ENCODE assay signal across 16 mouse cellular contexts in the genomic region with DNA sequence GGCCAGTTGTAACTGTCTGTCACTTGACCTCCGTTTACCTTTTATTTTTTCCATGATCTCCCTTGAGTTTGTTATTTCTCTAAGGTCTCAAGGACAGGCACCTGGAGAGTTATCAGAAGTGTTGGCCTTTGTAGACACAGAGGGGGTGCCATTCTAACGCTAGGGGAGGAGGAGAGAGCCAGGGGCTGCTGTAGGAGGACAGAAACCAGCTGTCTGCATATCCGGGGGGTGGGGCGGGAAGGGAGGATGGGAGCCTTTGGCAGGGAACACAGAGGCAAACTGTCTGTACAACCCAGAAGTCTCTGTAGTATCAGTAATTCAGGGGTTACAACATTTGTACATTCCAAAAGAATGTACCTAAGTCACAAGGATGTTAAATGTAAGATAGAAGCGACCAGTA.
DNase-seq lines count a peak whose midpoint lies in the region; ATAC-seq and TF ChIP-seq lines count a peak whose summit lies in the region.
"Had no signal": no experiment of that assay in that cellular context is flagged by ENCODE, and none has a peak within 500 bp of the region (broad histone marks: within the 10 kb centered on the region; RNA-seq: fewer than 3 reads in every experiment).

No protein-coding gene starts in this region.

- no peaks in the 10 kb centered on the region for H3K36me3 ChIP-seq in kidney, postnatal 0 days (ENCODE audit: insufficient read depth, low read length)
- no peaks in the 10 kb centered on the region for H3K36me3 ChIP-seq in lung, embryonic 14.5 days (ENCODE audit: insufficient read depth)
- H3K36me3 ChIP-seq: embryonic facial prominence, embryonic 12.5 days; forebrain, embryonic 15.5 days; heart, embryonic 13.5 days had no signal

- H3K9ac ChIP-seq in kidney, postnatal 0 days (ENCODE audit: low read depth, low read length), result no peak overlapping the region
- H3K9ac ChIP-seq in lung, embryonic 14.5 days, result no peak overlapping the region
- H3K9ac ChIP-seq: embryonic facial prominence, embryonic 12.5 days; forebrain, embryonic 15.5 days; heart, embryonic 13.5 days had no signal

- H3K4me2 ChIP-seq in kidney, postnatal 0 days (ENCODE audit: low read length), result no peak overlapping the region
- no peak overlapping the region for H3K4me2 ChIP-seq in lung, embryonic 14.5 days
- H3K4me2 ChIP-seq: embryonic facial prominence, embryonic 12.5 days; forebrain, embryonic 15.5 days; heart, embryonic 13.5 days had no signal

- H3K27me3 ChIP-seq in kidney, postnatal 0 days (ENCODE audit: insufficient read depth, low read length), result no peaks in the 10 kb centered on the region
- H3K27me3 ChIP-seq in lung, embryonic 14.5 days (ENCODE audit: insufficient read depth, low read length), result no peaks in the 10 kb centered on the region
- H3K27me3 ChIP-seq: embryonic facial prominence, embryonic 12.5 days; forebrain, embryonic 15.5 days; heart, embryonic 13.5 days had no signal

- TF ChIP-seq CTCF in kidney, postnatal 0 days (IDR thresholded peaks at IDR 0.05; ENCODE audit: low read depth), result no peak
- no peak for TF ChIP-seq CTCF in lung, embryonic 14.5 days (IDR thresholded peaks at IDR 0.05; ENCODE audit: low read depth)

- H3K4me3 ChIP-seq in kidney, postnatal 0 days (replicated peaks; ENCODE audit: low read depth, low read length), result no peak overlapping the region
- H3K4me3 ChIP-seq in lung, embryonic 14.5 days (ENCODE audit: low read depth, low read length), result no peak overlapping the region
- H3K4me3 ChIP-seq: embryonic facial prominence, embryonic 12.5 days; forebrain, embryonic 15.5 days; heart, embryonic 13.5 days had no signal

- WGBS in kidney, postnatal 0 days, result 29% methylated on average over 5 of the region's 5 CpGs
- 24% methylated on average over 5 of the region's 5 CpGs for WGBS in lung, embryonic 14.5 days

- H3K27ac ChIP-seq in kidney, postnatal 0 days, result no peak overlapping the region
- H3K27ac ChIP-seq in lung, embryonic 14.5 days (ENCODE audit: low read depth), result no peak overlapping the region
- H3K27ac ChIP-seq: embryonic facial prominence, embryonic 12.5 days; forebrain, embryonic 15.5 days; heart, embryonic 13.5 days had no signal

- ATAC-seq in kidney, postnatal 0 days (replicated peaks; ENCODE audit: low FRiP score, low read depth), result no peak
- peak; percentile 88; the same call in 1 of the 2 replicates for ATAC-seq in lung, embryonic 14.5 days (ENCODE audit: insufficient read depth)
- ATAC-seq: forebrain, embryonic 15.5 days had no signal

- no peaks in the 10 kb centered on the region for H3K4me1 ChIP-seq in kidney, postnatal 0 days (replicated peaks; ENCODE audit: insufficient read depth, low read length)
- H3K4me1 ChIP-seq in lung, embryonic 14.5 days (ENCODE audit: insufficient read depth), result no peaks in the 10 kb centered on the region
- H3K4me1 ChIP-seq: embryonic facial prominence, embryonic 12.5 days; forebrain, embryonic 15.5 days; heart, embryonic 13.5 days had no signal

- H3K9me3 ChIP-seq in kidney, postnatal 0 days (replicated peaks; ENCODE audit: low read length), result no peaks in the 10 kb centered on the region
- no peaks in the 10 kb centered on the region for H3K9me3 ChIP-seq in lung, embryonic 14.5 days (ENCODE audit: low read depth, low read length)
- H3K9me3 ChIP-seq: embryonic facial prominence, embryonic 12.5 days; forebrain, embryonic 15.5 days; heart, embryonic 13.5 days had no signal

- peak; percentile 40 for DNase-seq in kidney, postnatal 0 days (ENCODE audit: low spot score)
- DNase-seq in kidney, adult 18-20 months, result no peak
- DNase-seq in lung, embryonic 14.5 days, result peak; percentile 46
- no peak for DNase-seq in lung, postnatal 25 days (ENCODE audit: low spot score)
- peak; percentile 44 for DNase-seq in R1 (ENCODE audit: low read depth, low spot score)
- DNase-seq in ZHBTc4 (ENCODE audit: low read depth, low spot score), result peak; percentile 16
- DNase-seq: adrenal gland, postnatal 10 days; cerebellum, adult 11-12 months; cerebellum, adult 9-10 months; cerebellum, postnatal 25 days; gastrocnemius, postnatal 36 days; heart, adult 11 months; heart, postnatal 36 days had no signal

Comparison
In these comparisons a context has a peak if more than half of its experiments do, and no peak if none do; other contexts are left out.
1. DNase-seq: peak in kidney, postnatal 0 days (single experiment), lung, embryonic 14.5 days (single experiment), R1 (single experiment) and ZHBTc4 (single experiment); none in kidney, adult 18-20 months (single experiment) and lung, postnatal 25 days (single experiment).